Mouse (Mus musculus) ES-E14 (cell line): ENCODE results near the gene Chaf1a.

Experiments
- MAFK ChIP-seq: IDR thresholded peaks from 2 replicates; pipeline ENCODE4 v1.6.1; 2014; ENCODE audit warnings: mild to moderate bottlenecking, low read depth, low read length, inconsistent platforms; ENCODE audit not compliant: insufficient read depth
- ZC3H11A ChIP-seq: IDR thresholded peaks from 2 replicates; pipeline ENCODE4 v1.6.1; 2012; ENCODE audit warnings: low read depth, mild to moderate bottlenecking, inconsistent platforms, low read length, borderline replicate concordance
- ZNF384 ChIP-seq: IDR thresholded peaks from 2 replicates; pipeline ENCODE4 v1.6.1; 2012; ENCODE audit warnings: low read depth, low read length, inconsistent platforms

DNA sequence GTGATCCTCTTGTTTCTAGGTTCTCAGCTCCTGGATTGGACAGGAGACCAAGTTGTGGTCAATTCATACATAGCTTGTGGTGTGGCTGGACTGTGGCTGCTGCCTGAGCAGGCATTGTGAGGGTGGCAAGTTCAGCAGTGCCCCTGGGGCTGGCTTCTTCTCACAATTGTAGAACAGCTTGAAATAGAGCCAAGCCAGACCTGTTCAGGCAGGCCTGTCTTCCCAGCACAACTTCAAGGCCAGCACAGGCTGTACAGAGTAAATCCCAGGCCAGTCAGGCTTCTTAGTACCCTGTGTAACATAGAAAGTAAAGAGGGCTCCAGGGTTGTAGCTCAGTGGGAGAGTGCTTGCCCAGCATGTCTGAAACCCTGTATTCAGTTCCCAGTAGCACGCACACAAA, 52.6 kb downstream of the Chaf1a start:
- TF ChIP-seq ZC3H11A, result no peak
- no peak for TF ChIP-seq MAFK
- no peak for TF ChIP-seq ZNF384
